Comparison of ENCODE assay signal across 11 mouse cellular contexts in the genomic region with DNA sequence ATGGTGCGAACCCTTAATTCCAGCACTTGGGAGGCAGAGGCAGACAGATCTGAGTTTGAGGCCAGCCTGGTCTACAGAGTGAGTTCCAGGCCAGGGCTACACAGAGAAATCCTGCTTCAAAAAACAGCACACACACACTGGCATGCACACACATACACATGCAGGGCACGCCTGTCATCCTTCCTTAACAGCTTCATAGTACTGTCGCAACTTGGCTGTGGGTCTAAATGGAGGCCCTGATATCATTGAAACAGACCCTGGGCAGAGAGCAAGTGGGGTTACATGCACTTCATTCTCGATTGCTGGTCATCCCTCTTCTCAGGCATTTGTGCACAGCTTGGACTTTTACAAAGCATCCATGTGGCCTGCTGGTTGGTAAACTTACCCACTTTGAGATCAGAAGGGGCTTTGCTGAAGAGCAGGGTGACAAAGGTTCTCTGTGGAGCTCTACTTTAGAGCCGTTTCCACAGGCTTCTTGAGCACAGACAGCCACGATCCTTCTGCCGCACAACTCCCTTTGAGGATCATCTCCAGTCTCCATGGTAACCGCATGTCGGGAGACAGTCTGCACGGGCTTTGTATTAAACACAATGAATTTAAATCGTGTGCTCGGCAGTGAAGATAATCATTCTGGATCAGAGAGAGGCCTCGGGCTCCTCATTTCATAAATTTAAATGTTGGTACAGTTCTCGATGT. TPM values are rescaled to one million over a fixed set of nuclear protein-coding genes. Genes with fewer than 3 reads are reported as not detected.
DNase-seq lines count a peak whose midpoint lies in the region; ATAC-seq lines count a peak whose summit lies in the region.
"Had no signal": no experiment of that assay in that cellular context is flagged by ENCODE, and none has a peak within 500 bp of the region (broad histone marks: within the 10 kb centered on the region; RNA-seq: fewer than 3 reads in every experiment).

No protein-coding gene starts in this region.

- DNase-seq in layer of hippocampus, adult 11-12 months (ENCODE audit: low spot score) = peak; percentile 42
- no peak for DNase-seq in layer of hippocampus, adult 9-10 months (ENCODE audit: low spot score)
- DNase-seq in embryo, embryonic 11 days = peak; percentile 64
- no peak for DNase-seq in thymus, postnatal 36 days
- DNase-seq in MN1 (ENCODE audit: low spot score) (no peak), adipocyte (ENCODE audit: low spot score) (no peak)
- DNase-seq: lung, postnatal 10 days had no signal

- peak overlapping the region; percentile 22 for H3K4me2 ChIP-seq in hindbrain, embryonic 16.5 days (ENCODE audit: low read length)
- peak overlapping the region; percentile 35 for H3K4me2 ChIP-seq in neural tube, embryonic 12.5 days (replicated peaks)
- H3K4me2 ChIP-seq: embryonic facial prominence, embryonic 15.5 days; intestine, embryonic 15.5 days had no signal

- 18% methylated on average over 14 of the region's 14 CpGs for WGBS in hindbrain, embryonic 16.5 days
- 38% methylated on average over 14 of the region's 14 CpGs for WGBS in neural tube, embryonic 12.5 days

- peaks cover 40% of the 10 kb centered on the region for H3K4me1 ChIP-seq in hindbrain, embryonic 16.5 days (ENCODE audit: control insufficient read depth, insufficient read depth, low read depth, low read length)
- peaks cover 40% of the 10 kb centered on the region for H3K4me1 ChIP-seq in neural tube, embryonic 12.5 days

- H3K27ac ChIP-seq in hindbrain, embryonic 16.5 days (ENCODE audit: low read depth, low read length) = peak overlapping the region; percentile 74
- H3K27ac ChIP-seq in neural tube, embryonic 12.5 days = peak overlapping the region; percentile 57
- H3K27ac ChIP-seq: embryonic facial prominence, embryonic 15.5 days; intestine, embryonic 15.5 days had no signal

- no peak overlapping the region for H3K9ac ChIP-seq in hindbrain, embryonic 16.5 days (ENCODE audit: low read depth, low read length)
- H3K9ac ChIP-seq in neural tube, embryonic 12.5 days = 0 out of 2 replicates have a peak overlapping the region, but pooled peaks have one; percentile 8
- H3K9ac ChIP-seq: embryonic facial prominence, embryonic 15.5 days; intestine, embryonic 15.5 days had no signal

- ATAC-seq in hindbrain, embryonic 16.5 days = peak; percentile 83
- ATAC-seq in neural tube, embryonic 12.5 days (ENCODE audit: low FRiP score, low read depth) = peak; percentile 82
- ATAC-seq: intestine, embryonic 15.5 days had no signal

- no peaks in the 10 kb centered on the region for H3K9me3 ChIP-seq in hindbrain, embryonic 16.5 days (ENCODE audit: control insufficient read depth, low read length)
- no peaks in the 10 kb centered on the region for H3K9me3 ChIP-seq in neural tube, embryonic 12.5 days
- H3K9me3 ChIP-seq: embryonic facial prominence, embryonic 15.5 days; intestine, embryonic 15.5 days had no signal

- H3K36me3 ChIP-seq in hindbrain, embryonic 16.5 days (ENCODE audit: control insufficient read depth, insufficient read depth, low read length) = 0 out of 2 replicates have a peak, but pooled peaks cover 2% of the 10 kb centered on the region
- peaks cover 10% of the 10 kb centered on the region; the same call in 1 of the 2 replicates for H3K36me3 ChIP-seq in neural tube, embryonic 12.5 days
- H3K36me3 ChIP-seq: embryonic facial prominence, embryonic 15.5 days; intestine, embryonic 15.5 days had no signal

- no peaks in the 10 kb centered on the region for H3K27me3 ChIP-seq in hindbrain, embryonic 16.5 days (replicated peaks; ENCODE audit: control insufficient read depth, insufficient read depth, low read length)
- H3K27me3 ChIP-seq in neural tube, embryonic 12.5 days (replicated peaks) = no peaks in the 10 kb centered on the region
- H3K27me3 ChIP-seq: embryonic facial prominence, embryonic 15.5 days; intestine, embryonic 15.5 days had no signal

- no peak overlapping the region for H3K4me3 ChIP-seq in hindbrain, embryonic 16.5 days (ENCODE audit: low read length)
- H3K4me3 ChIP-seq in neural tube, embryonic 12.5 days = no peak overlapping the region
- H3K4me3 ChIP-seq: embryonic facial prominence, embryonic 15.5 days; intestine, embryonic 15.5 days had no signal

RNA-seq across cellular contexts. Expression of a gene that starts 51.5 kb away (rescaled TPM):
- polyA plus RNA-seq in hindbrain, embryonic 16.5 days (2015; fragmentation: Nextera tagmentation; extraction: Ambion mirVana) = 151 and 153 TPM in 2 replicates
- polyA plus RNA-seq in neural tube, embryonic 12.5 days (2016; fragmentation: Nextera tagmentation; extraction: Ambion mirVana) = 79.8 and 80.1 TPM in 2 replicates

RNA-seq across cellular contexts. Expression of a gene that starts 51.6 kb away (rescaled TPM):
- polyA plus RNA-seq in hindbrain, embryonic 16.5 days (2015; fragmentation: Nextera tagmentation; extraction: Ambion mirVana) = 200 and 274 TPM in 2 replicates
- 138 and 150 TPM in 2 replicates for polyA plus RNA-seq in neural tube, embryonic 12.5 days (2016; fragmentation: Nextera tagmentation; extraction: Ambion mirVana)

Comparison
In these comparisons a context has a peak if more than half of its experiments do, and no peak if none do; other contexts are left out.
1. DNase-seq: peak in layer of hippocampus, adult 11-12 months (single experiment) and embryo, embryonic 11 days (single experiment); none in layer of hippocampus, adult 9-10 months (single experiment), thymus, postnatal 36 days (0 of 2), MN1 (single experiment) and adipocyte (single experiment).